Mouse (Mus musculus) layer of hippocampus, postnatal 25 days (tissue): ENCODE results near the gene Tpp1. TPM values are rescaled to one million over a fixed set of nuclear protein-coding genes. Genes with fewer than 3 reads are reported as not detected.
A peak's percentile ranks its signal among the peaks of the same experiment; 100 is the strongest.

Experiments used
- DNase-seq, 2 experiments: peaks; one replicate each; pipeline ENCODE4 v3.0.0; 2022; ENCODE audit warnings: mixed read lengths in 2 of 2, low spot score in 1 of 2; ENCODE audit errors: extremely low spot score in 1 of 2
- total RNA-seq, 2 experiments: library from RNA; stranded (reverse); gene quantifications; 2 replicates each; pipeline ENCODE4 v1.2.3; 2021

Tpp1 gene
- total RNA-seq, 2 experiments from 2014 or later, result 61.4 to 61.8 TPM

GRCm38 (mm10) chr7:105733836-105734235, 18.2 kb downstream of the Tpp1 start:
- DNase-seq, result peak in 1 of 2 experiments; percentile 1

GRCm38 (mm10) chr7:105728701-105729428, 23.2 kb downstream of the Tpp1 start:
- no peak for DNase-seq

GRCm38 (mm10) chr7:105726980-105727325, 25.1 kb downstream of the Tpp1 start:
- DNase-seq, result no peak

- DNase-seq, result no peak
Measured at GRCm38 (mm10) chr7:105726144-105726979, 25.7 kb downstream of the Tpp1 start.

GRCm38 (mm10) chr7:105721916-105722315, 30.1 kb downstream of the Tpp1 start:
- no peak for DNase-seq

- no peak for DNase-seq
Measured at GRCm38 (mm10) chr7:105715366-105715765, 36.7 kb downstream of the Tpp1 start.

- no peak for DNase-seq
Measured at GRCm38 (mm10) chr7:105708733-105709132, 43.3 kb downstream of the Tpp1 start.

GRCm38 (mm10) chr7:105703816-105704215, 48.2 kb downstream of the Tpp1 start:
- no peak for DNase-seq

- no peak for DNase-seq
Measured at GRCm38 (mm10) chr7:105703184-105703583, 48.9 kb downstream of the Tpp1 start.

Other genes starting within 250 kb of the Tpp1 start
- 10 to 100 TPM; 89.3 to 93.6 TPM for gene Smpd1, start 197.9 kb downstream of the Tpp1 start, total RNA-seq
- 100 to 1,000 TPM; 371 to 404 TPM for gene Apbb1, start 170.6 kb downstream of the Tpp1 start, total RNA-seq
- not detected for gene Hpx, start 152.1 kb downstream of the Tpp1 start, total RNA-seq
- gene Trim3, start 118.7 kb downstream of the Tpp1 start, total RNA-seq, result 100 to 1,000 TPM; 124 to 145 TPM
- gene Timm10b, start 112.2 kb downstream of the Tpp1 start, total RNA-seq, result 10 to 100 TPM; 71.3 to 86.2 TPM
- 100 to 1,000 TPM in 1 of 2 experiments, 10 to 100 TPM in 1; 94.0 to 102 TPM for gene Arfip2, start 111.8 kb downstream of the Tpp1 start, total RNA-seq
- gene Gm45799, start 111.7 kb downstream of the Tpp1 start, total RNA-seq, result 1 to 10 TPM; 8.8 to 9.6 TPM
- 1 to 10 TPM; 4.6 to 5.4 TPM for gene Dnhd1, start 101.4 kb downstream of the Tpp1 start, total RNA-seq
- 10 to 100 TPM; 79.7 to 88.1 TPM for gene Ilk, start 15.6 kb downstream of the Tpp1 start, total RNA-seq
- gene Rrp8, start 14.8 kb downstream of the Tpp1 start, total RNA-seq, result 10 to 100 TPM in 1 of 2 experiments, 1 to 10 TPM in 1; 9.2 to 10.7 TPM
- 100 to 1,000 TPM; 122 to 128 TPM for gene Taf10, start 7.9 kb downstream of the Tpp1 start, total RNA-seq
- gene Dchs1, start 35.4 kb upstream of the Tpp1 start, total RNA-seq, result 10 to 100 TPM; 15.9 to 18.3 TPM
- 100 to 1,000 TPM in 1 of 2 experiments, 10 to 100 TPM in 1; 95.6 to 113 TPM for gene Mrpl17, start 58.9 kb upstream of the Tpp1 start, total RNA-seq
- 1 to 10 TPM; 1.1 to 1.5 TPM for gene Gm4070, start 201.7 kb upstream of the Tpp1 start, total RNA-seq